Mouse (Mus musculus): ENCODE measurements at regions not wholly inside any gene's neighbourhood (a gene's known extent, or its start where the extent isn't known, plus 50 kb on each side); places are given as distances from the start of the nearest gene placed in this dataset.

GRCm38 (mm10) chr10:125039290-125039689, 350.0 kb downstream of the Slc16a7 start:
- no peak for TF ChIP-seq EP300 (IDR thresholded peaks at IDR 0.05; ENCODE audit: low read depth)
- no peak for TF ChIP-seq CTCF (IDR thresholded peaks at IDR 0.05; ENCODE audit: low read depth)

All from liver, postnatal 0 days (tissue).